Mouse (Mus musculus) brain, embryonic 14.5 days (tissue): ENCODE results near the gene Iscu.

ENCODE experiments used
- CTCF ChIP-seq: fragments of 200-500 bp; IDR thresholded peaks from 2 replicates; pipeline ENCODE4 v1.5.1; 2012; ENCODE audit warnings: inconsistent platforms, mild to moderate bottlenecking, moderate library complexity, borderline replicate concordance; ENCODE audit not compliant: insufficient read depth, insufficient read length; ENCODE audit errors: extremely low read depth
- POLR2A ChIP-seq: fragments of 200-500 bp; IDR thresholded peaks from 2 replicates; pipeline ENCODE4 v1.6.1; 2012; ENCODE audit warnings: mild to moderate bottlenecking, inconsistent platforms, borderline replicate concordance; ENCODE audit not compliant: poor library complexity, insufficient read depth, insufficient read length, severe bottlenecking; ENCODE audit errors: extremely low read depth

DNA sequence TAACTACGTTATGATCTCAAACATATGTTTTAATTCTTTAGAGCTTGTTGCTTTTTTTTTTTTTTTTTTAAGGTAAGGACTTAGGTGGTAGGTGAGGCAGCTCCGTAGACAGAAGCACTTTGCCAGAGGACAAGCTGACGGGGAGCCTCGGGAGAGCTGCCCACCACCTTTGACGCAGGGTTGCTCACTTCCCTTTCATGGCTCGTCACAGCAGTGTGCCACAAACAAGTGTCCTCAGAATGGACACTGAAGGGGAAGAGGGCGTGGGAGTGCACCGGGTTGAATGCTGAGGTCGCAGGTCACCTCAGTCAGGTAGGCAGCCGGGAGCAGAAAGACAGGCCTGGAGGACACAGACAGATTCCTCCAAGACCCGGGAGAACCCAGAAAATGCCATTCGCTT, 47.1 kb upstream of the Iscu start:
- no peak for TF ChIP-seq CTCF
- no peak for TF ChIP-seq POLR2A
